Mouse (Mus musculus) forebrain, embryonic 15.5 days (tissue): Measurements from ENCODE around the gene 4930442H23Rik. TPM values are rescaled to one million over a fixed set of nuclear protein-coding genes. Genes with fewer than 3 reads are reported as not detected.
"Not testable (repeated sequence)": the region's sequence is repeated elsewhere in the genome, so short reads cannot be mapped to it uniquely, and the experiment has no call there.

ENCODE experiments used
- ATAC-seq: fragments of 200-750 bp; cut with Nextera tagmentation; replicated peaks from 2 replicates; pipeline ENCODE4 v1.8.0; 2017; ENCODE audit warnings: mild to moderate bottlenecking, moderate TSS enrichment, moderate library complexity
- H3K27ac ChIP-seq: fragments of 300-500 bp; sonication (generic); replicated peaks from 2 replicates; pipeline ENCODE4 v1.5.1; 2015; ENCODE audit warnings: mild to moderate bottlenecking, inconsistent platforms
- H3K27me3 ChIP-seq: fragments of 300-500 bp; sonication (generic); 2 replicates; pipeline ENCODE4 v1.6.1; 2015; ENCODE audit warnings: inconsistent platforms
- H3K36me3 ChIP-seq: fragments of 300-500 bp; sonication (generic); 2 replicates; pipeline ENCODE4 v1.6.1; 2015; ENCODE audit warnings: mild to moderate bottlenecking, inconsistent platforms
- H3K4me1 ChIP-seq: fragments of 300-500 bp; sonication (generic); 2 replicates; pipeline ENCODE4 v1.6.1; 2015; ENCODE audit warnings: inconsistent platforms
- H3K4me2 ChIP-seq: fragments of 300-500 bp; sonication (generic); replicated peaks from 2 replicates; pipeline ENCODE4 v1.6.1; 2015; ENCODE audit warnings: mild to moderate bottlenecking, inconsistent platforms
- H3K4me3 ChIP-seq: fragments of 300-500 bp; sonication (generic); 2 replicates; pipeline ENCODE4 v1.5.1; 2015; ENCODE audit warnings: mild to moderate bottlenecking, inconsistent platforms
- H3K9ac ChIP-seq: fragments of 300-500 bp; sonication (generic); replicated peaks from 2 replicates; pipeline ENCODE4 v1.6.1; 2015; ENCODE audit warnings: mild to moderate bottlenecking, inconsistent platforms
- H3K9me3 ChIP-seq: fragments of 300-500 bp; sonication (generic); 2 replicates; pipeline ENCODE4 v1.6.1; 2016; ENCODE audit warnings: inconsistent platforms
- WGBS: fragments of 180-500 bp; shearing (Covaris S2); methylation state at CpG from one replicate; pipeline ENCODE4 v1.1.7; 2015; ENCODE audit warnings: mixed read lengths; 5-methylcytosine and 5-hydroxymethylcytosine counted together
- polyA plus RNA-seq: library from polyadenylated mRNA; unstranded; fragments of >200 nt; fragmentation: Nextera tagmentation; extraction: Ambion mirVana; gene quantifications from 2 replicates; pipeline ENCODE4 v1.2.1, GENCODE M21; 2015

Gene 4930442H23Rik
- polyA plus RNA-seq = 0.14 and 0.19 TPM in 2 replicates

- no peaks in the 10 kb centered on the region for H3K9me3 ChIP-seq
- peaks cover 31% of the 10 kb centered on the region for H3K4me1 ChIP-seq
- no peaks in the 10 kb centered on the region for H3K27me3 ChIP-seq
- H3K4me2 ChIP-seq = peak within 1 kb of the TSS; percentile 49
- H3K9ac ChIP-seq = peak within 1 kb of the TSS; percentile 67
- H3K4me3 ChIP-seq = peak within 1 kb of the TSS; percentile 72
- ATAC-seq = no peak
- peak within 1 kb of the TSS; percentile 90 for H3K27ac ChIP-seq
- peaks cover 54% of the 10 kb centered on the region for H3K36me3 ChIP-seq
- 88% methylated on average over 5 of the region's 5 CpGs for WGBS
These were observed at the start of gene 4930442H23Rik for GRCm38 (mm10) chr10:81183805-81184204. Gene 4930442H23Rik (minus strand): TSS chr10:81183849.

GRCm38 (mm10) chr10:81233226-81233585 is 49.6 kb upstream of the 4930442H23Rik start:
- peak overlapping the region; percentile 59 for H3K4me2 ChIP-seq
- H3K4me3 ChIP-seq = peak overlapping the region; percentile 70
- peak; percentile 39 for ATAC-seq
- peak overlapping the region; percentile 71 for H3K9ac ChIP-seq
- H3K9me3 ChIP-seq = no peaks in the 10 kb centered on the region
- no peaks in the 10 kb centered on the region for H3K27me3 ChIP-seq
- H3K27ac ChIP-seq = peak overlapping the region; percentile 33; the same call in 1 of the 2 replicates
- WGBS = under 1% methylated on average over 27 of the region's 28 CpGs
- no peaks in the 10 kb centered on the region for H3K36me3 ChIP-seq
- H3K4me1 ChIP-seq = peaks cover 39% of the 10 kb centered on the region

- peak; percentile 62 for ATAC-seq
- H3K9me3 ChIP-seq = no peaks in the 10 kb centered on the region
These were observed 49.1 kb upstream of the 4930442H23Rik start, which contains the start of gene Zfr2 for GRCm38 (mm10) chr10:81232580-81233225. Gene Zfr2 (plus strand): TSS chr10:81233155.

GRCm38 (mm10) chr10:81231436-81231835 is 47.8 kb upstream of the 4930442H23Rik start:
- Histone ChIP-seq H3K9ac (no peak overlapping the region; the same call in 1 of the 2 replicates), H3K9me3 (no peaks in the 10 kb centered on the region), H3K36me3 (no peaks in the 10 kb centered on the region), H3K4me3 (peak overlapping the region; percentile 69), H3K27ac (peak overlapping the region; percentile 94), H3K27me3 (no peaks in the 10 kb centered on the region), H3K4me1 (peaks cover 48% of the 10 kb centered on the region), H3K4me2 (peak overlapping the region; percentile 76)
- 46% methylated on average over 7 of the region's 7 CpGs for WGBS
- ATAC-seq = no peak

More at GRCm38 (mm10) chr10:81232580-81233225, 49.1 kb upstream of the 4930442H23Rik start, which contains the start of gene Zfr2:
- Histone ChIP-seq H3K9ac (peak within 1 kb of the TSS; percentile 71), H3K27me3 (no peaks in the 10 kb centered on the region), H3K4me1 (peaks cover 44% of the 10 kb centered on the region), H3K4me2 (peak within 1 kb of the TSS; percentile 59), H3K36me3 (no peaks in the 10 kb centered on the region), H3K4me3 (peak within 1 kb of the TSS; percentile 70), H3K27ac (peak within 1 kb of the TSS; percentile 33; the same call in 1 of the 2 replicates)
- WGBS = 8% methylated on average over 29 of the region's 29 CpGs

GRCm38 (mm10) chr10:81230438-81231332 is 47.0 kb upstream of the 4930442H23Rik start, which contains the start of gene Atcay:
Gene Atcay (minus strand): TSS chr10:81230833.
- peak within 1 kb of the TSS; percentile 94 for H3K27ac ChIP-seq
- 2% methylated on average over 27 of the region's 27 CpGs for WGBS
- peak within 1 kb of the TSS; percentile 76 for H3K4me2 ChIP-seq
- peak within 1 kb of the TSS; percentile 89 for H3K9ac ChIP-seq
- ATAC-seq = peak; percentile 93
- 0 out of 2 replicates have a peak, but pooled peaks cover 3% of the 10 kb centered on the region for H3K36me3 ChIP-seq
- H3K9me3 ChIP-seq = no peaks in the 10 kb centered on the region
- H3K27me3 ChIP-seq = no peaks in the 10 kb centered on the region
- H3K4me1 ChIP-seq = peaks cover 48% of the 10 kb centered on the region
- H3K4me3 ChIP-seq = peak within 1 kb of the TSS; percentile 69

GRCm38 (mm10) chr10:81229735-81230437 is 46.2 kb upstream of the 4930442H23Rik start:
- peak; percentile 13 for ATAC-seq
- peak overlapping the region; percentile 76 for H3K4me2 ChIP-seq
- peaks cover 48% of the 10 kb centered on the region for H3K4me1 ChIP-seq
- 0 out of 2 replicates have a peak, but pooled peaks cover 4% of the 10 kb centered on the region for H3K36me3 ChIP-seq
- peak overlapping the region; percentile 89 for H3K9ac ChIP-seq
- H3K9me3 ChIP-seq = no peaks in the 10 kb centered on the region
- no peaks in the 10 kb centered on the region for H3K27me3 ChIP-seq
- WGBS = 9% methylated on average over 20 of the region's 20 CpGs
- peak overlapping the region; percentile 94 for H3K27ac ChIP-seq
- peak overlapping the region; percentile 69 for H3K4me3 ChIP-seq

GRCm38 (mm10) chr10:81223731-81224130 is 40.1 kb upstream of the 4930442H23Rik start:
- H3K4me2 ChIP-seq, H3K4me3 ChIP-seq, H3K27ac ChIP-seq, H3K9ac ChIP-seq, H3K9me3 ChIP-seq, ATAC-seq, H3K27me3 ChIP-seq: not testable (repeated sequence)
- Histone ChIP-seq H3K36me3 (peaks cover 46% of the 10 kb centered on the region), H3K4me1 (peaks cover 15% of the 10 kb centered on the region)
- 67% methylated on average over 2 of the region's 2 CpGs for WGBS

GRCm38 (mm10) chr10:81221402-81222015 is 37.9 kb upstream of the 4930442H23Rik start:
- H3K27ac ChIP-seq = no peak overlapping the region
- H3K27me3 ChIP-seq = no peaks in the 10 kb centered on the region

GRCm38 (mm10) chr10:81217964-81218363 is 34.3 kb upstream of the 4930442H23Rik start:
- H3K4me3 ChIP-seq = no peak overlapping the region
- H3K27me3 ChIP-seq = no peaks in the 10 kb centered on the region
- peaks cover 77% of the 10 kb centered on the region for H3K36me3 ChIP-seq
- H3K4me2 ChIP-seq = no peak overlapping the region
- no peaks in the 10 kb centered on the region for H3K9me3 ChIP-seq
- no peak overlapping the region for H3K27ac ChIP-seq
- peak; percentile 36; the same call in 1 of the 2 replicates for ATAC-seq
- 36% methylated on average over 7 of the region's 7 CpGs for WGBS
- H3K9ac ChIP-seq = no peak overlapping the region
- H3K4me1 ChIP-seq = no peaks in the 10 kb centered on the region

More at GRCm38 (mm10) chr10:81221402-81222015, 37.9 kb upstream of the 4930442H23Rik start:
- no peak overlapping the region for H3K4me2 ChIP-seq
- no peaks in the 10 kb centered on the region for H3K9me3 ChIP-seq
- H3K9ac ChIP-seq = no peak overlapping the region
- WGBS = 91% methylated on average over 5 of the region's 5 CpGs
- no peak overlapping the region for H3K4me3 ChIP-seq
- no peak for ATAC-seq
- H3K36me3 ChIP-seq = peaks cover 62% of the 10 kb centered on the region
- H3K4me1 ChIP-seq = no peaks in the 10 kb centered on the region

- not testable (repeated sequence) for H3K27ac ChIP-seq, H3K27me3 ChIP-seq, ATAC-seq, H3K9me3 ChIP-seq, H3K4me3 ChIP-seq, H3K9ac ChIP-seq, H3K4me1 ChIP-seq, H3K4me2 ChIP-seq
- WGBS = 26% methylated on average over 1 of the region's 1 CpGs
- H3K36me3 ChIP-seq = peaks cover 80% of the 10 kb centered on the region
These were observed 33.6 kb upstream of the 4930442H23Rik start for GRCm38 (mm10) chr10:81217267-81217666.

GRCm38 (mm10) chr10:81216810-81217209 is 33.2 kb upstream of the 4930442H23Rik start:
- no peak overlapping the region for H3K4me3 ChIP-seq
- H3K4me1 ChIP-seq = no peaks in the 10 kb centered on the region
- peaks cover 5% of the 10 kb centered on the region; the same call in 1 of the 2 replicates for H3K9me3 ChIP-seq
- ATAC-seq = no peak
- no peak overlapping the region for H3K4me2 ChIP-seq
- 88% methylated on average over 6 of the region's 6 CpGs for WGBS
- no peaks in the 10 kb centered on the region for H3K27me3 ChIP-seq
- H3K36me3 ChIP-seq = peaks cover 81% of the 10 kb centered on the region
- H3K27ac ChIP-seq = no peak overlapping the region
- H3K9ac ChIP-seq = no peak overlapping the region
